Mouse (Mus musculus) layer of hippocampus, postnatal 25 days (tissue): ENCODE measurements at regions not wholly inside any gene's neighbourhood (a gene's known extent, or its start where the extent isn't known, plus 50 kb on each side); places are given as distances from the start of the nearest gene placed in this dataset.
A peak's percentile ranks its signal among the peaks of the same experiment; 100 is the strongest.
"Not testable (repeated sequence)": the region's sequence is repeated elsewhere in the genome, so short reads cannot be mapped to it uniquely, and the experiment has no call there.

Experiments
- DNase-seq, 2 experiments: peaks; one replicate each; pipeline ENCODE4 v3.0.0; 2022; ENCODE audit warnings: mixed read lengths in 2 of 2, low spot score in 1 of 2; ENCODE audit errors: extremely low spot score in 1 of 2

DNA sequence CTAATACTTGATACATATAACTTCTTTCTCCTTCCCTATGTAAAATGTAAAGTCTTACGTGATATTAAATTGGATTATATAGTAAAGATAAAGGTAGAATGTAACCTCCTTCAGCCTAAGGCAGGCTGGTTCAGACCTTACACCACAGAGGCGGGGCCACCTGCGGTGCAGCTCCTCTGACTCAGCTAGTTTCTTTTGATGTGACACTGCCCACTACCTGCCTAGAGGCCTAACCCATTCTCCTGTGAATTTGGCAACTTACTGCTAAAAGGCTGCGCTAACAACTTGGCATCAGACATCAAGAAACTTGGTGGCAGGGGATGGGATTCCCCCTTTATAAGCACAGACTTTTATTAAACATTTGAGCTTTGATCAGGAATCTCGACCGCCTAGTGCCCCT lies 74.5 kb downstream of the Aasdhppt start:
- DNase-seq, result no peak

GRCm38 (mm10) chr9:4214571-4214970 lies 94.7 kb downstream of the Aasdhppt start:
- not testable (repeated sequence) for DNase-seq

- DNase-seq, result peak in 1 of 2 experiments; percentile 3
These were observed 99.2 kb downstream of the Aasdhppt start for GRCm38 (mm10) chr9:4209987-4210476.

- not testable (repeated sequence) for DNase-seq
These were observed 116.5 kb downstream of the Aasdhppt start for GRCm38 (mm10) chr9:4192737-4193136.

- DNase-seq, result not testable (repeated sequence)
These were observed 153.3 kb downstream of the Aasdhppt start for GRCm38 (mm10) chr9:4156011-4156410.

DNA sequence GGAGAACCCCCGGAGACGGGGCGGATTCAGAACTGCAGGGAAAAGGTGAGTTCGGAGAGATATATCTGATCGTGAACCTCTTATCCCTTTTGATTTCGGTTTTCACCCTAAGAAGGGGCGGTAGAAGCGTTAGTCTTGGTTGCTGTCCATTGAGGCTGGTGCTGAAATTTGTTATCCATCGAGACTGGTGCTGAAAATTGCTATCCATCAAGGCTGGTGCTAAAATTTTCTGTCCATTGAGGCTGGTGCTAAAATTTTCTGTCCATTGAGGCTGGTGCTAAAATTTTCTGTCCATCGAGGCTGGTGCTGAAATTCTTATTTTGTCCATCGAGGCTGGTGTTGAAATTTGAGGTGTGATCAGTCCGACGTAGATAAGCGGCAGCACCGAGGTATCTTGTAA lies 170.4 kb downstream of the Aasdhppt start:
- not testable (repeated sequence) for DNase-seq

DNA sequence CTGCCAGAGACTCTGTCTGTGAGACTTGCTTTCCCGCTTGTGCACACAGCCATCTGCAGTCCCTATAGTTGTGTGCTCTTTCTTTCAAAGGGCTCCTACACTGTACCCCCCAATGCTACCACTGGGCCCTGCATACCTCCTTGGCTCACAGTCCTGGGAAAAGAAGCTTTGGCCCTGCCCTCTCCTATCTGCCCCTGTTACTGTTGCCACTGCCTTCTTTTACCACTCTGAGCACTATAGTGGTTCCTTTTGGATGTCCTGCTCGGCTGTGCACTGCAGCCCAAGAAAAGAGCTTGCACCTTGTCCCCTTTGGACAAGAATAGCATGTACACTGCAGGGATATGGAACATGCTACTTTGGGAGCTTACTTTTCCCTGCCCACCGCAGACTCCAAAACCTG lies 216.8 kb downstream of the Aasdhppt start:
- DNase-seq, result no peak

GRCm38 (mm10) chr9:4082668-4083067 lies 226.6 kb downstream of the Aasdhppt start:
- not testable (repeated sequence) for DNase-seq

- DNase-seq, result no peak
These were observed 248.2 kb downstream of the Aasdhppt start for GRCm38 (mm10) chr9:4061037-4061436.

- DNase-seq, result no peak
These were observed 260.5 kb downstream of the Aasdhppt start for GRCm38 (mm10) chr9:4048749-4049148.

DNA sequence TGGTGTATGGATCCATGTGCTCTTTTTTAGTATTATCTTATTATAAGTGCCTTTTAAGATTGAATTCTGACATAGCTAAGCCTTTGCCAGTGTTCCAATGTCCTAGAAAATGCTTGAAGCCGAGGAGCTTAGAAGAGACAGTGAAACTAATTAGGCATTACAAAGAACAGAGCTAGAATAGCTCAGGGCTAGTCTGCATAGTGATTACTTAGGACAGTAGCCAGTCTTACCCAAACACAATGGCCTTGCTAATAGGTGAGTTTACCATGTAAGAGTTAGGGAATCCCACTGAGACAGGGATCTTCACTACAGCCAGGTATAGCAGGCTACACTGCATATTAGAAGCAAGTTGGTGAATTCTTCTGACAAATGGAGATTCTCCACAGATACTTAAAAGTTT lies 261.6 kb downstream of the Aasdhppt start:
- DNase-seq, result not testable (repeated sequence)

GRCm38 (mm10) chr9:4040871-4041665 lies 268.2 kb downstream of the Aasdhppt start:
- DNase-seq, result no peak

- not testable (repeated sequence) for DNase-seq
These were observed 282.1 kb downstream of the Aasdhppt start for GRCm38 (mm10) chr9:4027181-4027580.

- no peak for DNase-seq
These were observed 289.2 kb downstream of the Aasdhppt start for GRCm38 (mm10) chr9:4020093-4020492.

DNA sequence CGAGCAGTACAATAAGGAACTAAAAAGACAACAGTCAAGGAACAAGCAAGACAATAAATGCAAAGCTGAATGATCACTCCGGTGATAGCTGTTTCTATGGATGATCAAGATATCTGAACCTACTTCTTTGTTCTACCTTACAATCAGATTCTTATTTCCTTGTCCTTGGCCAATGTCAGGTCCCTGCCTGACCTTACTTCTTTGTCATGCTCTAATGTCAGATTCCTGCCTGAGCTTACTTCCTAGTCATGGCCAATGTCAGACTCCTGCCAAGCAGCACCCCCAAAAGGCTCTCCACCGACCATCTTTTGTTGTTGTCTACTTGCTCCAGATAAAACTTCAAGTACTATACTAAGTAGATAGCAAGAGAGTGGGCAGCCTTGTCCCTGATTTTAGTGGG lies 312.6 kb downstream of the Aasdhppt start:
- no peak for DNase-seq

- DNase-seq, result not testable (repeated sequence)
These were observed 320.9 kb downstream of the Aasdhppt start for GRCm38 (mm10) chr9:3988383-3988782.

DNA sequence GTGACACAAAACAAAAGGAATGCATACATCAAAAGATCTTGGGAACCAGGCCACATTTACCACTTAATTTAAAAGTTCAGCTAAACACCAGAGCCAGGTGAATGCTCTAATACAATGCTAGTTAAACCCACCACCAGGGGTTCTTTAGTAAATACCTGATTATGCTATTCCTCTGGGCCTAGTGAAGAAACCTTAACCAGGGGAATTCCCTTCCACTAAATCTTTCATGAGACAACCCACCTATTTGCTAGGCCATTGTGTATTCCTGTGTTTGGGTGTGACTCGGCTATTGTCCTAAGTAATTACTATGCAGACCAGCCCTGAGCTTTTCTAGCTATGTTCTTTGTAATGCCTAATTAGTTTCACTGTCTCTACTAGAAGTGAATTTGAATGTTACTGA lies 321.3 kb downstream of the Aasdhppt start:
- DNase-seq, result not testable (repeated sequence)
